Mouse (Mus musculus) embryonic facial prominence, embryonic 13.5 days (tissue): ENCODE measurements at regions not wholly inside any gene's neighbourhood (a gene's known extent, or its start where the extent isn't known, plus 50 kb on each side); places are given as distances from the start of the nearest gene placed in this dataset.
"Not testable (repeated sequence)": the region's sequence is repeated elsewhere in the genome, so short reads cannot be mapped to it uniquely, and the experiment has no call there.

ENCODE experiments used
- ATAC-seq: fragments of 200-750 bp; cut with Nextera tagmentation; 2 replicates; pipeline ENCODE4 v1.8.0; 2017; ENCODE audit warnings: low read depth; ENCODE audit not compliant: insufficient number of reproducible peaks, insufficient read depth, low FRiP score, low TSS enrichment
- H3K27ac ChIP-seq: fragments of 300-500 bp; sonication (generic); 2 replicates; pipeline ENCODE4 v1.5.1; 2015; ENCODE audit warnings: moderate library complexity, mild to moderate bottlenecking, inconsistent platforms
- H3K27me3 ChIP-seq: fragments of 300-500 bp; sonication (generic); 2 replicates; pipeline ENCODE4 v1.6.1; 2015; ENCODE audit warnings: mild to moderate bottlenecking, inconsistent platforms
- H3K36me3 ChIP-seq: fragments of 300-500 bp; sonication (generic); 2 replicates; pipeline ENCODE4 v1.6.1; 2015; ENCODE audit warnings: mild to moderate bottlenecking, inconsistent platforms
- H3K4me1 ChIP-seq: fragments of 300-500 bp; sonication (generic); 2 replicates; pipeline ENCODE4 v1.6.1; 2015; ENCODE audit warnings: inconsistent platforms
- H3K4me2 ChIP-seq: fragments of 300-500 bp; sonication (generic); 2 replicates; pipeline ENCODE4 v1.6.1; 2015; ENCODE audit warnings: moderate library complexity, mild to moderate bottlenecking, inconsistent platforms
- H3K4me3 ChIP-seq: fragments of 300-500 bp; sonication (generic); 2 replicates; pipeline ENCODE4 v1.5.1; 2015; ENCODE audit warnings: mild to moderate bottlenecking, inconsistent platforms
- H3K9ac ChIP-seq: fragments of 300-500 bp; sonication (generic); 2 replicates; pipeline ENCODE4 v1.6.1; 2015; ENCODE audit warnings: mild to moderate bottlenecking, inconsistent platforms
- H3K9me3 ChIP-seq: fragments of 300-500 bp; sonication (generic); 2 replicates; pipeline ENCODE4 v1.6.1; 2016; ENCODE audit warnings: inconsistent platforms
- WGBS: fragments of 180-500 bp; shearing (Covaris S2); methylation state at CpG from one replicate; pipeline ENCODE4 v1.1.7; 2015; ENCODE audit warnings: mixed read lengths; 5-methylcytosine and 5-hydroxymethylcytosine counted together

GRCm38 (mm10) chr3:53792541-53792940, 52.3 kb upstream of the Gm10985 start:
- H3K4me3 ChIP-seq: no peak overlapping the region
- no peaks in the 10 kb centered on the region for H3K36me3 ChIP-seq
- no peak overlapping the region for H3K27ac ChIP-seq
- H3K27me3 ChIP-seq: no peaks in the 10 kb centered on the region
- no peak for ATAC-seq
- H3K9ac ChIP-seq: no peak overlapping the region
- H3K4me1 ChIP-seq: no peaks in the 10 kb centered on the region
- no peak overlapping the region for H3K4me2 ChIP-seq
- WGBS: 90% methylated on average over 1 of the region's 1 CpGs
- no peaks in the 10 kb centered on the region for H3K9me3 ChIP-seq

- H3K4me2 ChIP-seq: no peak overlapping the region
- H3K27me3 ChIP-seq: no peaks in the 10 kb centered on the region
- no peaks in the 10 kb centered on the region for H3K4me1 ChIP-seq
- H3K27ac ChIP-seq: no peak overlapping the region
- H3K9ac ChIP-seq: no peak overlapping the region
- H3K36me3 ChIP-seq: no peaks in the 10 kb centered on the region
- H3K9me3 ChIP-seq: no peaks in the 10 kb centered on the region
- no peak for ATAC-seq
- no peak overlapping the region for H3K4me3 ChIP-seq
Observed at GRCm38 (mm10) chr3:53789706-53790105, 55.2 kb upstream of the Gm10985 start.

- no peak overlapping the region for H3K9ac ChIP-seq
- H3K36me3 ChIP-seq: no peaks in the 10 kb centered on the region
- H3K4me2 ChIP-seq: no peak overlapping the region
- no peak overlapping the region for H3K4me3 ChIP-seq
- no peak overlapping the region for H3K27ac ChIP-seq
- no peaks in the 10 kb centered on the region for H3K4me1 ChIP-seq
- 63% methylated on average over 3 of the region's 3 CpGs for WGBS
- ATAC-seq: no peak
- H3K27me3 ChIP-seq: no peaks in the 10 kb centered on the region
- no peaks in the 10 kb centered on the region for H3K9me3 ChIP-seq
Observed at GRCm38 (mm10) chr3:53785201-53785600, 59.7 kb upstream of the Gm10985 start.

GRCm38 (mm10) chr3:53776668-53777067, 68.2 kb upstream of the Gm10985 start:
- H3K9ac ChIP-seq: no peak overlapping the region
- H3K9me3 ChIP-seq: no peaks in the 10 kb centered on the region
- ATAC-seq: no peak
- no peaks in the 10 kb centered on the region for H3K4me1 ChIP-seq
- no peaks in the 10 kb centered on the region for H3K36me3 ChIP-seq
- no peak overlapping the region for H3K27ac ChIP-seq
- no peaks in the 10 kb centered on the region for H3K27me3 ChIP-seq
- no peak overlapping the region for H3K4me3 ChIP-seq
- H3K4me2 ChIP-seq: no peak overlapping the region
- 71% methylated on average over 5 of the region's 5 CpGs for WGBS

- ATAC-seq: no peak
- no peak overlapping the region for H3K4me3 ChIP-seq
- no peaks in the 10 kb centered on the region for H3K9me3 ChIP-seq
- H3K4me2 ChIP-seq: no peak overlapping the region
- H3K9ac ChIP-seq: no peak overlapping the region
- H3K36me3 ChIP-seq: no peaks in the 10 kb centered on the region
- H3K27me3 ChIP-seq: no peaks in the 10 kb centered on the region
- no peak overlapping the region for H3K27ac ChIP-seq
- H3K4me1 ChIP-seq: no peaks in the 10 kb centered on the region
Observed at GRCm38 (mm10) chr3:53767601-53768000, 77.3 kb upstream of the Gm10985 start.

GRCm38 (mm10) chr3:53763981-53764380, 80.9 kb upstream of the Gm10985 start:
- 84% methylated on average over 2 of the region's 2 CpGs for WGBS
- Histone ChIP-seq H3K9ac (no peak overlapping the region), H3K9me3 (no peaks in the 10 kb centered on the region), H3K4me1 (0 out of 2 replicates have a peak, but pooled peaks cover 3% of the 10 kb centered on the region), H3K27ac (no peak overlapping the region), H3K4me3 (no peak overlapping the region), H3K36me3 (no peaks in the 10 kb centered on the region), H3K4me2 (no peak overlapping the region), H3K27me3 (no peaks in the 10 kb centered on the region)
- no peak for ATAC-seq

- H3K27ac ChIP-seq: no peak overlapping the region
- H3K4me3 ChIP-seq: peak overlapping the region; percentile 1; the same call in 1 of the 2 replicates
- no peak for ATAC-seq
- WGBS: 32% methylated on average over 11 of the region's 11 CpGs
- H3K9me3 ChIP-seq: no peaks in the 10 kb centered on the region; the same call in 1 of the 2 replicates
- no peaks in the 10 kb centered on the region for H3K27me3 ChIP-seq
- H3K4me1 ChIP-seq: 0 out of 2 replicates have a peak, but pooled peaks cover 5% of the 10 kb centered on the region
- H3K4me2 ChIP-seq: peak overlapping the region; percentile 36
- H3K36me3 ChIP-seq: no peaks in the 10 kb centered on the region
- no peak overlapping the region for H3K9ac ChIP-seq
Observed at GRCm38 (mm10) chr3:53761514-53762075, 83.3 kb upstream of the Gm10985 start.

GRCm38 (mm10) chr3:53756115-53756853, 88.6 kb upstream of the Gm10985 start:
- Histone ChIP-seq H3K27ac (no peak overlapping the region), H3K4me1 (peaks cover 6% of the 10 kb centered on the region; the same call in 1 of the 2 replicates), H3K9me3 (no peaks in the 10 kb centered on the region; the same call in 1 of the 2 replicates), H3K4me3 (no peak overlapping the region), H3K27me3 (no peaks in the 10 kb centered on the region), H3K9ac (no peak overlapping the region), H3K36me3 (no peaks in the 10 kb centered on the region), H3K4me2 (no peak overlapping the region)
- ATAC-seq: no peak
- 40% methylated on average over 10 of the region's 10 CpGs for WGBS

- Histone ChIP-seq H3K4me2 (no peak overlapping the region), H3K36me3 (no peaks in the 10 kb centered on the region), H3K4me1 (0 out of 2 replicates have a peak, but pooled peaks cover 4% of the 10 kb centered on the region), H3K9me3 (no peaks in the 10 kb centered on the region), H3K9ac (no peak overlapping the region), H3K4me3 (no peak overlapping the region), H3K27ac (no peak overlapping the region), H3K27me3 (no peaks in the 10 kb centered on the region)
- no peak for ATAC-seq
- 72% methylated on average over 4 of the region's 4 CpGs for WGBS
Observed at GRCm38 (mm10) chr3:53737161-53737560, 80.0 kb upstream of the Frem2 start.

- 90% methylated on average over 3 of the region's 3 CpGs for WGBS
- not testable (repeated sequence) for H3K9me3 ChIP-seq, H3K27ac ChIP-seq, H3K27me3 ChIP-seq, ATAC-seq, H3K4me2 ChIP-seq, H3K36me3 ChIP-seq, H3K4me1 ChIP-seq, H3K9ac ChIP-seq, H3K4me3 ChIP-seq
Observed at GRCm38 (mm10) chr3:53735607-53736006, 78.5 kb upstream of the Frem2 start.

- Histone ChIP-seq H3K4me3 (no peak overlapping the region), H3K27me3 (no peaks in the 10 kb centered on the region), H3K27ac (no peak overlapping the region), H3K36me3 (no peaks in the 10 kb centered on the region), H3K4me2 (no peak overlapping the region), H3K4me1 (0 out of 2 replicates have a peak, but pooled peaks cover 4% of the 10 kb centered on the region), H3K9me3 (no peaks in the 10 kb centered on the region), H3K9ac (no peak overlapping the region)
- WGBS: 28% methylated on average over 5 of the region's 5 CpGs
- ATAC-seq: no peak
Observed at GRCm38 (mm10) chr3:53735147-53735546, 78.0 kb upstream of the Frem2 start.

GRCm38 (mm10) chr3:53730440-53730839, 73.3 kb upstream of the Frem2 start:
- Histone ChIP-seq H3K9ac (no peak overlapping the region), H3K4me3 (no peak overlapping the region), H3K4me2 (no peak overlapping the region), H3K9me3 (0 out of 2 replicates have a peak, but pooled peaks cover 3% of the 10 kb centered on the region), H3K4me1 (no peaks in the 10 kb centered on the region), H3K27ac (no peak overlapping the region), H3K36me3 (no peaks in the 10 kb centered on the region), H3K27me3 (no peaks in the 10 kb centered on the region)
- no peak for ATAC-seq
- 35% methylated on average over 7 of the region's 7 CpGs for WGBS
